Mouse (Mus musculus) ovary, postnatal 14 days (tissue): ENCODE data around the gene Mark4.

Source experiments
- DNase-seq: peaks from one replicate; pipeline ENCODE4 v3.0.0; 2022; ENCODE audit warnings: low spot score

Gene Mark4

DNA sequence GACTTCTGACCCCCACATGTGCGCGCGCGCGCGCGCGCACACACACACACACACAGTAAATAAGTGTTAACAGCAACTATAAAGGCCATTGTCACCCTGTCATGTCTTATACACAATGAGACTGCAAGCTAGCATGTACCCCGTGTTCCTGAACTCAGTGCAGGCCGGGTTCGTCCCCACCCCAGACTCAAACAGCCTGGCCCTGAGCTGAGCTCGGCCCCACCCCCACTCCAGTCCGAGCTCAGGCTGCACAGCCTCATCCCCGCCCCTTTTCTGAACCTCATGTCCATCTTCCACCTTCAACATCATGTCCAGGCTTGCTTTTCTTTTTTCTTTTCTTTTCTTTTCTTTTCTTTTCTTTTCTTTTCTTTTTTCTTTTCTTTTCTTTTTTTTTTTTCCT, 11.7 kb upstream of the Mark4 start:
- no peak for DNase-seq

DNA sequence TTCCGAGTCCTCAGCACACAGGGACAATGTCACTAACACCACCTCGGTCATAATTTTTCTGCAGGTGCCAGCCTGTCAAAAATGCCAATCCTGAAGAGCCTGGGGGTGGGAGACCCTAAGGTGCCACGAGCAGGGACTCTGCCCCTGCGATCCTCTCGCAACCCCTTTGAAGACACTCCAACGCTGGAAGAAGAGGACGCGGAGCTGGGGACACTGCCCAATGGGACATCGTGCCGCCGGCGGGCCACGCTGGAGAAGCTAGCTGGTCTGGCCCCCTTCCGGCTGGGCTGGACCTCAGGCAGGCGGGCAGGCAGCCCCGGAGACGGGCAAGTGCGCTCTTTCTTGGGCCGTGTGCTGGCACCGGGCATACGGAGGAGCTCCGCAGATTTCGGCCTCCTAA, 10.8 kb upstream of the Mark4 start:
- DNase-seq: no peak

DNA sequence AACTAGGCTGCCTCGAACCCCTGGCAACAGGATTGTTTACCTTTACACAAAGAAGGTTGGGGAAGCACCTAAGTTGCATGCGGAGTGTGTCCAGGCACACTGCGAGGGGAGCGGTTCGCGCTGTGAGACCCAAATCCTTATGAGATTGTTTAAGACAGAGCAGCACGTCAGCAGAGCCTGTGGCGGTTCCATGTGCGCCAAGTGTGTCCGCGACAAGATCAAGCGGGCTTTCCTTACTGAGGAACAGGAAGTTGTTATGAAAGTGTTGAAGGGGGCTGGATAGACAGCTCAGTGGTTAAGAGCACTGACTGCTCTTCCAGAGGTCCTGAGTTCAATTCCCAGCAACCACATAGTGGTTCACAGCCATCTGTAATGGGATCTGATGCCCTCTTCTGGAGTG, 9.7 kb upstream of the Mark4 start:
- no peak for DNase-seq

DNA sequence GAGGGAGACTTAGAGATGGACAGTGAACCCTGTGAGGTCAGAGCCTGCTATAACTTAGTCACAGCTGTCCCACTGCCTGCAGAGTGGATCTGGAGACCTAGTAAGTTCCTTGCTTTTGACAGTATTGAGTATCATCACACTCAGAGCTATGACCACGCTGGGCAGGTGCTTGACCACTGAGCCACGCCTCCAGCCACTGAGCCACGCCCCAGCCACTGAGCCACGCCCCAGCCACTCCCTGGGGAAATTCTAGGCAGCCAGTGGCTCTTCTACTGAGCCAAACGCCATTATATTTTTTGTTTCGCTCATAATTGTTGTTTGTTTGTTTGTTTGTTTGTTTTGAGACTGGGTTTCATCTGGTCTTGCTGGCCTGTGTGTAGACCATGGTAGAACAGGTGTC, 9.0 kb upstream of the Mark4 start:
- no peak for DNase-seq

DNA sequence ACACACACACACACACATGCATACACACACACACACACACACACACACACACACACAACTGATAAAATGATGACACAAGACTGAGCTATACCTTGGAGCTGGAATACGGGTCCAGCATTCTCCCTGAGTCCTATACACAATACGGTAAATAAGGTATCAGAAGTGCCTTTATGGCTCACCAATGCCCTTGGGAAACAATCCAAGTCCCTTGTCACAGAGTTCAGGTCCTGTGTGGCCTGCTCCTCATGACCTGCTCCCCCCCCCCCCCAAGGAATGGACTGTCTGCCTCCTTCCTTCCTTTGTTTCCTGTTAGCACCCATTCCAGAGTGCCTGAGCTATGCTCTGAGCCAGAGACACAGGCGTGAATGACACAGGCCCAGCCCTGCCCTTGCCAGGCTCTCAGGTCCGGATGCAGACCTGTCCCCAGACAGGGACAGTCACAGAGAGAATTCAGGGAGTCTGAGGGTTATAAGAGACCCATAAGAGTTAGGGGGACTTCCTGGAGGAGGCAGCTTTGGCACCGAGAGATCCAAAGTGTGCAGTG, 8.1 kb upstream of the Mark4 start:
- no peak for DNase-seq

DNA sequence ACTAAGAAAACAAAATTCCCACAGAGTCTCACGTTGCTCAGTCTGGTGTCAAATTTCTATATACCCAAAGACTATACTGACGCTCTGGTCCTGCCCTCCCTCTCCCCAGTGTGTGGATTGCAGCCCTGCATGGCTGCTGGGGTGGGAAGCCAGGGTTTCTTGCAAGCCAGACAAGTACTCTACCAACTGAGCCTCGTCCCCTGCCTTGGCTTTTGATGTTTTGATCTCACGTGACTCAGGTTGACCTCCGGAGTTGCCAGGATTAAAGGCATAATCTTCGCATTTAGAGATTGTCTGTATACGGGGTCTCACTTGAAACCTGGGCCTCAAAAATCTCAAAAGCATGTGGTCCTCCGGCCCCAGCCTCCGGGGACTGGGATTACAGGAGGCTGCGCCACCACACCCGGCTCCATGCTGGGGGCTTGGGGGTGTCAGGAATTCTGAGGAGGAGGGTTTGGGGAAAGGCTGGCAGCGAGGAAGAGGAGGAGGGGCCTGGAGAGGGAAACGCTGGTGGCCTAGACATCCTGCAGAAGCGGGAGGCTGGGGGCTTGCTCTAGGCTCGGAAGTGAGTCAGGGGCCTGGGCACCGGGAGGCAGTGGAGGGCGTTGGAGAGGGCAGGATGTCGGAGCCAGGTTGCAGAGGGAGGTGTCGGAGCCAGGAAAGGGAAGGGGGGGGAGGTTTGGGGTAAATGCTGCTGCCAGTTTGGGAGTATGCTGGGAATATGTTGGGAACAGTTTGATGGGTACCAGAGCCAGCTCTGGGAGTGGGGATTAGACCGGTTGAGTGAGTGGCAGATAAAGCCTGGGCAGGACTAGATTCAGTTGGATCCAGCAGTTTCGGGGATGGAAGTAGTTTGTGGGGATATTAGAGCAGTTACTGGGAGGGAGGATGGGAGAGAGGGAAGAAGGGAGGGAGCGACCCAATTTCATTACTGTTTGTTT, 6.0 kb upstream of the Mark4 start:
- no peak for DNase-seq

DNA sequence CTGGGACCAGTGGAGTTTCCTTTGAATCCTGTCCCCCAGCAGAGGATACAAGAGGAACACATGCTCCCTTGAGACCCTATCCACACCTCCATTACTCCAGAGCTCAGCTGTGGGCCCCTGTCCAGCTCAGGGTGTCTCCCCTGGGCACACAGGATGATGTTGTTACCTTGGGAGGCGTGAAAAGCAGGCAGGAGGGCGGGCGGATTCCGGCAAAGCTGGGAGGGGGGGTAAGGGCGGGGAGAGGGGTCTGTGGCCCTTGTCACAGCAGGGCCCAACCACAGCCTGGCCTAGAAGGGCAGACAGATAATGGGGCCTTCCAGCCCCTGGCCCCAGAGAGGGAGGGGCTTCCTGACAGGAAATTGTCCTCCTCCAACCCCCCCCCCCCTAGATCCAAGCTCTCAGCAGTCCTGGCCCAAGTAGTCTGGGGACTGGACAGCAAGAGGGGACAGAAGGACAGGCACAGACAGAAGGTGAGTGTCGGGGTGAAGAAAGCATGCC, 4.3 kb upstream of the Mark4 start, which contains the start of gene Exoc3l2:
Gene Exoc3l2, plus strand, starts transcription at position 448 of the 498 bp plus-strand sequence.
- DNase-seq: no peak

DNA sequence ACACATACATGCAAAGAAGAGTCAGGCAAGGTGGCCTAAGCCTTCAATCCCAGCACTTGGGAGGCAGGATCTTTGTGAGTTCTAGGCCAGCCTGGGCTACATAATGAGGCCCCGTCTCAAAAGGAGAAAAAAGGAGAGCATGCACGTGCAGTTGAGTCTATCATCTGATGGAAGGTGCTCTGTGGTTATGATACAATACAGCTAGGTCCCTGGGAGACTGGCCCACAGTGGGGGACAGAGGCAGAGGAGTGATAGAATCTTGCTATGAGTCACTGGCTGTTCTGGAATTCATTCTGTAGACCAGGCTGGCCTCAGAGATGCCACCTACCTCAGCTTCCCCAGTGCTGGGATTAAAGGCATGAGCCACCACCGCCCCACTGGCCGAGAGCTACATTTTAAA, 3.8 kb upstream of the Mark4 start:
- no peak for DNase-seq

DNA sequence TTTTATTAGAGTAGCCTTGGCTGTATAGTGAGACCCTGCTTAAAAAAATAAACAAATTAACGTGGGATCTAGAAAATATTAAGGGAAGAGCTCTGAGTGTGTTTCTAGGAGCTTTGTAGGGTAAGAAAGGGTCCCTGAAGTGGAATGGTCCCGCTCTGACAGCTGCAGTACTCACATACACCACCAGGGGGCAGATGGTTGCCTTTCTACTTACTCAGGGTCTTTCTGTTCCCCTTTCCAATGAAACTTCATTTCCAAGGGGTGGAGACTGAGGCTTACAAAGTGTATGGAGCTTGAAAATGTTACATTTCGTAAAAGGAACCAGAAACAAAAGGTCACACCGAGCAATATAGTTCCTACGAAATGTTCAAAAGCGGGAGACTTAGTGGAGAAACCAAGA, 2.9 kb upstream of the Mark4 start:
- peak; percentile 74 for DNase-seq

DNA sequence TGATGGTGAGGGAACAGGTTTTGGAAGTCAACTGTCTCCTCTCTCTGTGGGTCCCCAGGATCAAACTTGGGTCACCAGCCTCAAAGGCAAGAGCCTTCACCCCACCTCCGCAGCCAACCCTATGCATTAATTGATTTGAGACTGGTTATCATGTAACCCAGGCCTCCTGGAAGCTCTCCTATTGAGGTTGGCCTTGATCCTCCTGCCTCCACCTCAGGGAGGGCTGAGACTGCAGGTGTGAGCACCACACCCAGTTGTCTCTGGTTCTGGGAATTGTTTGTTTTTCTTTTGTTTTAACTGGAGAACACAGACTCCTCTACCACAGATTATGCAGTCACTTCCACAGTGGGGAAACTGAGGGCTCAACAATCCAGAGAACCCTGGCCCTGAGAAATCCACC, 1.9 kb upstream of the Mark4 start:
- DNase-seq: no peak

DNA sequence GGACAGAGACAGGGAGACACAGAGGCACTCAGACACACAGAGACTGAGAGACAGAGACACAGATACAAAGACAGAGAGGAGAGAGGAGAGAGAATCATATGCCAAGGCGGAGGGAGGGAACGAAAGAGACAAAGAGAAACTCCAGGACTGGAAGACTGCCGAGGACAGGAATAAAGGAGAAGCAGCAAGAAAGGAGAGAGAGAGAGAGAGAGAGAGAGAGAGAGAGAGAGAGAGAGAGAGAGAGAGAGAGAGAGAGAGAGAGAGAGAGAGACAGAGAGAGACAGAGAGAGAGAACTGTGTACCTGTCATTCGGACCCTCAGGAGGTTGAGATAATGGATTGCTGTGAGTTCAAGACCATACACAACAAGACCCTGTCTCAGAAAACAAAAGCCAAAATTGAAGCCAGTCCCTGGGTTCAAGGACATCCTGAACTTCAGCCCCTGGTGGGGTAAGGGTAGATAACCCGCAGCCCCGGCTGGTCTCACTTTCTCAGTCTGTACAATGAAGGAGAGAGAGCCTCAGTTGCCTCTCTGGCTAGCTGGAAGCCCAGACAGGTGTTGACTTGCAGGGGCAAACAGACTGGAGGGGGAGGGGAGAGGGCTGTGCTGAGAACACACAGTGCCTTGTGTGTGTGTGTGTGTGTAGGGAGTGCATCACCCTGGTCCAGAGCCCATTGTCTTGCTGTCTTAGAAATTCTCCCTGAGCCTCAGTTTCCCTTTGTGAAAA, 686 bp upstream of the Mark4 start:
- no peak for DNase-seq

DNA sequence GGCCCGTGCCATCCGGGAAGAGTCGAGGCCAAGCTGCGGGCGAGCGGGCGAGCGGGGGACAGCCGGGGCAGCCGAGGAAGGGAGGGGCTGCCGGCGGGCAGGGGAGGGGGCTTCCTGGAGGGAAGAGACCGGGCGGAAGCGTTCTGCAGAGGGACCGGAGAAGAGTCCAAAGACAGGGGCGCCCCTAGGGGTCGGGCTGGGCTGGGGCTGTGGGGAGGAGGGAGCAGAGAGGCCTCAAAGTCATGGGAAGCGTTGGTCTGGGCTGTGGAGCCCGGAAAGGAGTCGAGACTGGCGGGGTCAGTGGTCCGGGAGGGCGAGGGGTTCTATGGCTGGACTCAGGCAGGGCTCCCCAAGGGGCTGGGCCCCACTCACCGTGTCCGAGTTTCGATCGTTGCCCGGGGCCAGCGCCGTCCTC, 542 bp downstream of the Mark4 start:
- DNase-seq: peak; percentile 50

DNA sequence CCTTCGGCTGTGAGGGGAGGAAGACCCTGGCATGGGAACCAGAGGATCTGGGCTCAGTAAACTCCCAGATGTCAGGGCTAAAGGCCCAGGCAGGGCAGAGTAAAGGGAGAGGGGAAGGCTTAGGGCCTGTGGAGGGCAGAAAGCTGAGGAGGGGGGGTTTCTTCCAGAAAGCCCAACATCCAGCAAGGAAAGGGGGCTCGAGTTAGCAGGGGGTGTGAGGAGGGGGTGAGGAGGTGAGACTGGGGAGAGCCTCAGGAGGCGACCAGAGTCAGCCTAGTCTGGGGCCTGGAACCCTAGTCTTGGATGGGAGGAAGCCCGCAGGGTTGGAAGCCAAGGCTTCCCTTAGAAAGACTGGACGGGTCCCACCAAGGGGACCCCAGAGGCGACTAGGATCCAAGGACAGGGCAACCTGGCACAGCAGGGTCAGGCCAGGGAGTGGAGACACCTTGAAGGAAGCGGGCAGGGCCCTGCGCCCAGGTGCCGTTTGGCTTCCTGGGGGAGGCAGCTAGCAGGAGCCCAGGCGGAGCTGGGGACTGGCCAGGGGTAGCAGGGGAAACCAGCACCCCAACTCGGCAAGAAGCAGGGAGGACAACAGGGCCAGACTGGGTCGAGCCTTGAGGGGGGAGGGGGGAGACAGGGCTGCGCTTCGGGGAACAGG, 1.1 kb downstream of the Mark4 start:
- DNase-seq: no peak

DNA sequence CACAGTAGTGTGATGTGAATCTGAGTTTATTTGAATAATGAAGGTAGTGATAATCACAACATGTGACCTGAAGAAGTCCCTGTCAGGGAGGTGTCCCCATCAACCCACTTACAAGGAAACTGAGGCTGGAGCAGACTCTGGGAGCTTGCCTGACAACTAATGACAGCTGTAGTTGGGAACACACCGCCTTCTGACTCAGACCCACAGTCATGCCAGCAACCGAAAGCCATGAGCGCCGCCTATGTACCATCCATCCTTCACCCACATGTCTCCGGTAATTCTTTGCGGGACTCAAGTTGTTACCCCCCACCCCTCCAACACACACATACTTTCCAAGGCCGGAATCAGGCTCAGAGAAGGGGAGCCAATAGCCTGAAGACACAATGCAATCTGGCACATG, 2.0 kb downstream of the Mark4 start:
- no peak for DNase-seq

DNA sequence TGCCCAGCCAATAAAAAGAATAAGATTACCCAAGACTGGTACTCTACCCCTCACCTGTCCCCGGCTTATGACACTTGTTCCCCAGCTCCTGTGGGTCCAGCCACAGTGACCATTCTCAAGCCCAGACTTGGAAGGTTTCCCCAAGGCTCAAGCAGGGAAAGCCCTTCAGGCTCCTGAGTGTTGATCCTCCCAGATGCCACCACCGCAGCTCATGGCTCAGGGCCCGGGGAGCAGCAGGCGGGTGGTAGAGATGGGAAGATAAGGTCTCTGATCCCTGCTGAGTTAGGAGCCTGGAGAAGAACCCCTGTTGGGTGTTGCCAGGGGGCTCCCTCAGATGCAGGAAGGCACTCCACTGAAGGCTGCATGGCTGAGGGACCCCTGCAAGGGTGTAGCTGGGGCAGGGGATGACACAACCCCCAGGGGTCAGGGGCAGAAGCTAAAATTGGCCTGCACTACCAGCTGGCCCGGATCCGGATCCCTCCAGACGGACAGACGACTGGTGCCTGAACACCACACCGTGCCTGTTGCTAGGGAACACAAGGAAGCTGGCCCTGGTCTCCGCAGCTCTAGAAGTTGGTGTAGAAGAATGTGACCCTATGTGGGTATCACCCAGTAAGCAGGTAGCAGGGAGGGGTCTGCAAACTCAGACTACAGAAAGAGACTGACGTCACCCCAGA, 2.7 kb downstream of the Mark4 start:
- no peak for DNase-seq

DNA sequence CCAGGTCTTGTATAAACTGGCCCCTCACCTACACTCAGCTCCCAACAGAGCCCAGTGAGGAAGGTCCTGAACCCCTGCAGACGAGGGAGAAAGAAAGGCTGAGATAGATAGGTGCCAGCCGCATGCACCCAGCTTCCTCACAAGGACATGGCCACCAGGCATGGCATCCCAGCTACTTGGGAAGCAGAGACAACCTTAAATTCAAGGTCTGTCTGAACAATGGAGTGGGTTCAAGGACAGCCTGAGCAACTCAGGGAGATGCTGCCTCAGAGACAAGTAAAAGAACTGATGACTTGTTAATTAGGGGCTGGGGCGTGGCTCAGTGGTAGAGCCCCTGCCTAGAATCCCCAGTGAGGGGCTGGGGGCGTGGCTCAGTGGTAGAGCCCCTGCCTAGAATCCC, 3.4 kb downstream of the Mark4 start:
- no peak for DNase-seq

DNA sequence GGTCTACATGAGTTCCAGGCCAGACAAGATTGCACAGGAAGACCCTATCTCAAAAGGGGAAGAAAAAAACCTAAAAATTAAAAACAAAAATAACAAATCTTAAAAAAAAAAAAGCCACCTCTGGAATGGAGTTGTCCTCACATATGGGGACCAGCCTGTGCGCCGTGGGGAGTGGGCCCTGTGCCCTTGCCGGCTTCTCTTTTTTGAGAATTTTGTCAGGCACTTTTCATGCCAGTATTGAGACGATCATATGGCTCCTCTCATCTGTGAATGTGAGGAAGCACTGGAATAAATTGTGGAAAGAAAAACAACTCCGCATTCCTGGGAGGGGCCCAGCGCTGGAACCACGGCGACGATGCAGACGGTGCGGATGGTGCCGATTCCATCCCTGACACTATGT, 9.5 kb downstream of the Mark4 start:
- DNase-seq: no peak

DNA sequence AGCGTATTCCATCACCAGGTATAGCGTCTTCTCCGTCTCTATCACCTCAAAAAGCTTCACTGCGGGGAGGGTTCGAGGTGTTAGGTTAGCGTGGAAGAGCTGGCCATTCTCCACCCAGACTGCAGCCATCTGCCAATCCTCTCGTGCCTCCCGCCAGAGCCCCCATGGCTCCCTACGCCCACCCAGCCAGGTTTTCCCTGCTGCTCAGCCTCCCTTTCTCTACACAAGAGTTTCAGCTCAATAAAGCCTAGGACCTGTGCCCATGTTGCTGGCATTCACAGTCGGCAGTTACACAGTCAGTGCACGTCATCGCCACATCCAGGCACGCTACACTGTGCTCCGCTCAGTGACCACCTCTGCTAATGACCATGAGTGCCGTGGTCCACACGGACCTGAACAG, 10.9 kb downstream of the Mark4 start:
- DNase-seq: no peak

DNA sequence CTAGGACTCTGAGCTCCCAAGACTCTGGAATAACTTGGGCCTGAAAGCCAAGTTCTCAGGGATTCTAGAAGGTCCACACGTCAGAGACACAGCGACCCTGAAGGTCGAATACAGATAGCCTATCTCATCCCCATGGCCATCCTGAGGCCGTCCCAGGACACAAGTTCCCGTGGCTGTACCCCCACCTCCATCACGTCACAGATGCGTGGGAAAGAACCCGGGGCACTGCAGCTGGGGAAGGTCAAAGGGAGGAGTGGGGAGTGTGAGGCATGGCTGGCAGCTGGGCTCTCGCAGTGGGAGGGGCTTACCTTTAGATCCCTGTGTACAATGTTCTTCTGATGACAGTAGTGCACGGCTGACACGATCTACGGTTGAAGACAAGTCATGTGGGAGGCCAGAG, 13.8 kb downstream of the Mark4 start:
- DNase-seq: no peak

DNA sequence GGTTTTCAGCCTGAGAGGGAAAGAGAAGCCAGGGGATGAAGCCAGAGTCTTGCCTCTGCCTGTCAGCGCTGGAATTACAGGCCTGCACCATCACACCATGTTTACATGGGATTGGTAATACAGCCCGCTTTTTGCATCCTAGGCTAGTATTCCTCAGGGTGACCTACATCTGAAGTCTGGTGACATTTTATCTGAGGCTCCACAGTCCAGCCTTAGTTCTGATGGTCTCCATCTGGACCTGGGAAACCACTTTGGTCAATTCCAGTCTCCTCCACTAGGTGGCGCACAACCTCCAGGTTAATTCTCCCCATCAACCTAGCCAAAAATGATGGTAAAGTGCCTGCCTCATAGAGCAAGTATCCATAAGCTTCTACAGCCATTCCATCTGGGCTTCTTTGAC, 15.3 kb downstream of the Mark4 start:
- DNase-seq: peak; percentile 92

DNA sequence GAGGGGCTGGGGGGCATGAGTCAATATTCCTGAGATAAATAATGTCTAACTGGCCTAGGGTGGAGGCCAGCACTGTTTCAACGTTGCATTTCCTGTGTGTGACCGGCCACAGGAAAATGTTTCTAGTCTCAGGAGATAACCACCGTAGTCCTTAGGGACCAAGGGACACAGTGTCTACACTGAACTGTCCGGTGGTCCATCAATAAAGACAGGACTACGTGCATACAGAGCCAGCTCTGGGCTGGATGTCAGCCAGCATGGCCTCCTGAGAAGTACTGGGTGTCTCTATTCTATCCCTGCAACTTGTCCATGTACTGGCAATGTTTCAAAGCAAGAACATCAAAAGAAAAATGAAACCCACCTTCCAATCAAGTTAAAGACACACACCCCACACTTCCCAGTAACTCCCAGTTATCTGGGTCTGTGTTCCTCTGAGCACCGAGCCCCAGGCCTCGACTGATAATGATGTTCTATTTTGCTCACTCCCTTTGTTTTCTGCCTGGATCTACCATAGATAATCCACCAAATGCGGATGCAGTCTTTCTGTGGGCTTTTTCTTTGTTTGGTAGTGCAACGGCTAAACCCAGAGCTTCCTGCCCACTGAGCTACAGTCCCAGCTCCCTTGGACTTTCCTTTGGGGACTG, 17.1 kb downstream of the Mark4 start:
- DNase-seq: no peak
